Mouse (Mus musculus): ENCODE data around the gene Hs3st3b1.

Gene Hs3st3b1

DNA sequence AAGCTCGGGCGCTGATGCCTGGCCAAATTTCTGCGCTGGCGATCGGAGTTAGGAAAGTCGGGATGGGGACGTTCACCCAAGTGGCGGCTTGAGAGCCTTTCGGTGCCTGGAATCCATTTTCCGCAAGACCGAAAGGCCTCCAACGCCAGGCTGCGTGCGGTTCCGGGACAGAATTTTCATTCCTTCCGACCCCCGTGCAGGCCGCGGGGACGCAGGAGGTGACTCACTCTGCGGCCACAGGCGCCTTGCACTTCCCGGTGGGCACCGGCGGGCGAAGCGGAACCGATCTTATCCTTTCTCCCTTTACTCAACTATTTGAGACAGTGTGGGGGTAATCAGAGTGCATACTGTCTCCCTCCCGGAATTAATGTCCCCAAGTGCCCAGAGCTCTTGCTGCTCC, 1.3 kb upstream of the Hs3st3b1 start:
- DNase-seq (ENCODE audit: low spot score): no peak

DNA sequence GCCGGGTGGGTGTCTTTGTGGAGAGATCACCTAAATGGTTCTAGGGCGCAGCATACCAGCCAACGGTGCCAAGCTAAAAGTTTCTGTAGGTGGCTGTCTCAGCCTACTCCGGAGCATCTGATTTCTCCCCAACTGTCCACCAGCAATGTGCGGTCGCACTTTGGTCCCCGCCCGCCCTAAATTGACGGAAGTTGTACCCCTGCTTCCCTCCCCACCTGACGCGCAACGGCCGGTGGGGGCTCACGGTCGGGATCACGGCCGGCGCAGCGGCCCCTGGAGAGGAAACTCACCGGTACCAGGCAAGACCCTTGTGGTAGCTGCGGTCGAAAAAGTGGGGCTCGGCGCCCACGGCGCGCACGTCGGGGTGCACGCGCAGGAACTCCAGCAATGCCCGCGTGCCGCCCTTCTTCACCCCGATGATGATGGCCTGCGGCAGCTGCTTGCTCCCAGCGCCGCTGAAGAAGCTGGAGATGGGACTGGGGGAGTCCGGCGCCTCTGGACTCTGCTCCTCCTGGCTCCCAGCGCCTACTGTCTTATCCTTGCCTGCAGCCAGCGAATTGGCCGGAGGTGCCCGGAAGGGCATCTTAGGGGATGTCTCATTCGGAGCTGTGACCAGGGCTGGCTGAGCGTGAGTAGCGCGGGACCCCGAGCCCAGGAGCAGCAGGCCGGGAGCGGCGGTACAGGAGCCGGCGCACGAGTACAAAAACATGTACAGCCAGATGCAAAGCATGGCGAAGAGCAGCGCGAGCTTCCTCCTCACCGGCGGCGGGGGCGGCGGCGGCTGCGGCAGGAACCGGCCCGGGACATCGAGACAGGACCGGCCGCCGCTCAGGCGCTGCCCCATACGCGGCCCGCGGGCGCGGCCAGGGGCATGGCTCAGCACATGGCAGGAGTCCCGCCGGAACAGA, 792 bp downstream of the Hs3st3b1 start:
- DNase-seq (ENCODE audit: low spot score): peak; percentile 49

DNA sequence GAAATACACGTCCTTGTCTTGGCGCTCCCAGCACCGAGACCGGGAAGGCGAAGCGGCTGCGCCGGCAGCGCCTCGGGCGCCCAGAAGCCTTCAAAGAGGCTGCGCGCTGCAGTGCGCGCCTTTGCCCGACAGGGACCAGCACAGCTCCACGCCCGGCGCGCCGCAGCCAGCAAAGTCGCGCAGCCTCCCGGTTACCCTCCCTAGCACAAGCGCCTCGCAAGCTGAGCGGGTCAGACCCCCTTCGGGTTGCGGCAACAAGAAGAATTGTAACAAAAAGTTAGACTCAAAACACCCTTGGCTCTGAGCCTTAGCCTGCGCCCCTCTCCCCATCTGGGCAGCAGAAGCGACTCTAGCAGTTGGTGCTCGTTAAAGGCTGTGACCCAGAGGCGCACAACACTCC, 1.6 kb downstream of the Hs3st3b1 start:
- DNase-seq (ENCODE audit: low spot score): peak; percentile 89

DNA sequence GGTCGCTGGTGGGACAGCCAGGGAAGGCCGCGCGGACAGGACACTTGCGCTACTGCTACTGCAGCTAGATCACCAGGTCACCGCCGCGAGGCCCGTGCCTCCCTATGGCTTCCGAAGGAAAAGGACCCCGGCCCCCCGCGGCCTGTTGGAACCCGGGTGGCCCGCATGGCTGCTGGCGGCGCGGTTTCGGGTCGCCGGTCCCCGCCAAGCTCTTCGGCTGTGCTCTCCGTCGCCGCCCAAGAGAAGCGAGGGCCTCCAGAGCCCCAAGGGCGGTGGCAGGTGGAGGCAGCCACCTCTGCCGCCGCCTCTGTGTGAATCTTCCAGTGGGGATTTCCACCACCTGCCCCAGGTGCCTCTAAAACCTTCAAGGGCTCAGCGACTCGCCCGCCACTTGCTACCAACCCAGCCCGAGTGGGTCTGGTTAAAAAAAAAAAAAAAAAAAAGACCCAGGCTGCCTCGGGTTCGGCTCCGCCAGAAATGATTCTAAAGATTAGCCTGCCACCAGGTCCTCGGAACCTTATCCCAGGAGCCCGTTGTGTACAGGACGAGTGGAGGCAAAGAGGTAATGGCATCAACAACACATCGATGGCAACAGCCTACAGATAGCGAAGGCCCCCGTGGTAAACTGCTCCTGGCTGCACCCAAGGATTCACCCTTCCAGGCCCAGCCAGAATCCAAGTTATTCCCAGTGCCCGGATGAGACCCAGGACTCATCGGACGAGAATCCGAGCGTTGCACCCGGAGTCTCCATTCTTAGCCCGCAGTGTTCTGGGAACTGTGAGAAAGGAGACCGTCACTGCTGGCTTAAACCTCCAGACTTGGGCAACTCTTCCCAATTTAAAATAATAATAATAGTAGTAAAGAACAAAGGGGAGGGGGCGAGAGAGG, 2.6 kb downstream of the Hs3st3b1 start:
- DNase-seq (ENCODE audit: low spot score): peak; percentile 68

DNA sequence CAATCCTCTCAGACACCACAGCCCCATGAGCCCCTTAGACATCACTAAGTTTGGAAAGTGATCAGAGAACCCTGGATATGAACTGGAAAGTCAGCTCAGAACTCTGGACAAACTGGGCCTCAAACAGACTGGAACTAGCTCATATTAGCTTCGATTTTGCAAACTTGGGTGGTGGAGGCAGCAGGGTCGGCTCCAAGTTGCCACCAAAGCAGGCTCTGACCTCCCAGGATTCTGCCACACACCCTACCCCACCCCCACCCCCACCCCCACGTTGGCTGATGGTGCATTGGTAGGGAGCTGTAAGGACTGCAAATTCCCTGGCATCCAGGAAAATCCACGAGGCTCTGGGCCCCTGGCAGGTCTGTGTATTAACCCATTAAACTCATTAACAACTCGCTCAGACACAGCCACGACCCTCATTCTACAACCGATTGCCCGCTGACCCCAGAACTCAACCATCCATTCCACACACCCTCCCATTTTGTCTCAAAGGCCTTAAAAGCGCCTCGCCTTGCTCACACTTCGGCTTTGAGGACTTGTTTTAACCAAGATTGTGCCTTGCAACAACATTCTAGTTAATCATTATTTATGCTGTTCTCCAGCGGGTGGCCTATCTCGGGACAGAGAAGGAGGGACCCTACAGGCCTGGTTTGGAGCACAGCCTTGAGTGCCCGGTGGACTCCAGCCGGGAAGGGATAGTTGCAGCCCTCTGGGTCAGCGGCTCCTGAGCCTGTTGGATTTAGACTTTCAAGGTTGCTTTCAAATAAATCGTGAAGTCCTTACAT, 3.6 kb downstream of the Hs3st3b1 start:
- peak; percentile 64 for DNase-seq (ENCODE audit: low spot score)

DNA sequence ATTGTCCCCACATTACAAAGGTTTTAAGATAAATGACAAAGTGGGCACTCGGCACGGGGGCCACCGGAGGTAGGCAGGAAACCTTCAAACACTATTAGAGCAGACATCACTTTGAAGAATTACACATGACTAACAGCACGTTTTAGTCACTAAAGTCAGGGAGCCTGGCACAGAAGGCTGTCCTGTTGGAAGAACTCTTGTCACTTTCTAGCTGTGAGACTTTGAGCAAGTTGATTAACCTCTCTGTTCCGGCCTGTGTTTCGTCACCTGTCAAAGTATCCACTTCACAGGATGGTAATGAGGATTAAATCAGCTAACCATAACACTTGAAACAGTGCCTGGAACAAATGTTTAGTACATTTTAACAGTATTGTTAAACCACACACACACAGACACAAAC, 4.5 kb downstream of the Hs3st3b1 start:
- peak; percentile 51 for DNase-seq (ENCODE audit: low spot score)

DNA sequence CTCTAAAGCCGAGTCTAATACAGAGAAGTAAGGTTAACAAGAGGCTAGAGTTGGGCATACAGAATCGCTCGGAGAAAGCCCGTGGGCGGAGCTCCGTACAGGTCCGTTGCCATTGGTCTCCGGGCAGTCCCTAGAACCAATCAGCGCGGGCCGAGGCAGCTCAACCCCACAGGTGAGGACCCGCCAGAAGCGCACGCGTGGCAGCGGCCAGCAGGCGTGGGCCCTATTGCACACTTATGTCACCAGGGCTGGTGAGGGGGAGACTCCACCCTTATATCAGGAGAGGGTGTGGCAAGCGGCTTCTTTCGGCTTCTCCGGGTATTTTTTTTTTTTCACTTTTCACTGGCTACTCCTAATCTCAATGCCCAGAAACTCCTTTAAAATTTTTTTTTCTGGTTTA, 7.7 kb downstream of the Hs3st3b1 start:
- peak; percentile 87 for DNase-seq (ENCODE audit: low spot score)

DNA sequence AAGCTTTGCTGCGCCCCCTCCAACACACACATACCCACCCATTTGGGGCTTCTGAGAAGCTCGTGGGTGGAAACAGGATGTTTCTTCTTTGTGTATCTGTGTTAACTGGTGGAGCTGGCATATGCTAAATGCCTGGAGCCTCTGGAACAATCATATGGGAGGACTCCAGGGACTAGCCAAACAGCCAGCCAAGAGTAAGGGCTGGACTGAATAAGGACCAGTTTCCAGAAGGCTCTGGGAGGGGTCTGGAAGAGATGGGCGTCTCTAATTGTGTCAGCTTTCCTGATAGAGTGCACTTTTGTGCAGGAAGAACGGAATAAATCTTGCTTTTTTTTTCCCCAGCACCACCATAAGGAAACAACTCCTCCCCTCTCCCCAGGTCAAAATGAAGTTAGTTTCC, 8.2 kb downstream of the Hs3st3b1 start:
- no peak for DNase-seq (ENCODE audit: low spot score)

DNA sequence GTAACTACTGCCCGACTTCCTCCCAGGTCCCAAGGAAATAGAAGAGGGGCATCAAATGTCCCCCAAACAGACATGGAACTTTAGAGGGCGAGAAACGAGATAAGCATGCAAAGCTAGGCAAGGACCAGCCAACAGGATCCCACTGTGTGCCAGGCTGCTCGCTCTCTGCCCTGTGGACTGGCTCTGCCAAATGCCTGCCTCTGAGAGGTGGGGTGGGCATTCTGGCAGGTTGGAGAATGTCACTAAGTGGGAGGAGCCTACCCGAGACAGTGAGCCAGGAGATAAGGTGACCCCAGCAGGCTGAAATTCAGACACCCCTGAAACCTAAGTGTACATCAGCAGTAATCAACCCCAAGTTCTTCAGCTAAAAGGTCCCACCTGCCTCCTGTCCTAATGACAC, 11.1 kb downstream of the Hs3st3b1 start:
- DNase-seq (ENCODE audit: low spot score): no peak

DNA sequence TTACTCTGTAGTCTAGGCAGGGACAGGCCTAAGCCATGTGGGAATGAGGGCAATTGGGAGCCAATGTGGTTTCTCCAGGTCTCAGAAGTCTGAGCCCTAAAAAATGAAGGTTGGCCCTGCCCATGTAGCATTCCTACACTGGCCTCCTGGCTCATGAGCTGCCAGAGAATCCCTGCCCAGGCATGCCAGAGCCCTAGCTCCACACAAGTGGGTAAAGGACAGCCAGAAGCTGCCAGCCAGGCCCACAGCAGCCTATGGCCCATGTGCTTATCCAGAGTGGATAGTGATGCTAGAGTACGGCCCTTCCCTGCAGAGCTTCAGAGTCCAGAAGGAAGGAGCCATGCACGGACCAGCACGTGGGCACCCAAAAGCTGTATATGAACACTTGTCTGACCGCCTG, 12.1 kb downstream of the Hs3st3b1 start:
- DNase-seq (ENCODE audit: low spot score): no peak

DNA sequence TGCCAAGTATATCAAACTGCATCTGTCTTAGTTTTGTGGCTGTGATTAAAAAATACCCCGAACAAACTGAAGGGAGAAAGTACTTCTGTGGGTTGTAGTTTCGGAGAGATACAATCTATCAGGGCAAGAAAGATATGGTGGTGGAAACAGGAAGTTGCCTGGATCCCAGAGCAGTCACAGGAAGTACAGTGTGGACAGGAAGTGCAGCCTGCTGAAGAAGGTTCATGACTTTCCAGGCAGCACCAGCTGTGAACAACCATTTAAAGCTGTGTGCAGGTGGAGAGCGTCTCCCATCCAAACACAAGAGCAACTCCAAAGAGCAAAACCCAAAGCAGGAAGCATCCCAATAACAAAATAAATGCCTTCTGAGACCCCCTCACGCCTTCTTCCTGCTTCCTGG, 13.6 kb downstream of the Hs3st3b1 start:
- DNase-seq (ENCODE audit: low spot score): no peak

DNA sequence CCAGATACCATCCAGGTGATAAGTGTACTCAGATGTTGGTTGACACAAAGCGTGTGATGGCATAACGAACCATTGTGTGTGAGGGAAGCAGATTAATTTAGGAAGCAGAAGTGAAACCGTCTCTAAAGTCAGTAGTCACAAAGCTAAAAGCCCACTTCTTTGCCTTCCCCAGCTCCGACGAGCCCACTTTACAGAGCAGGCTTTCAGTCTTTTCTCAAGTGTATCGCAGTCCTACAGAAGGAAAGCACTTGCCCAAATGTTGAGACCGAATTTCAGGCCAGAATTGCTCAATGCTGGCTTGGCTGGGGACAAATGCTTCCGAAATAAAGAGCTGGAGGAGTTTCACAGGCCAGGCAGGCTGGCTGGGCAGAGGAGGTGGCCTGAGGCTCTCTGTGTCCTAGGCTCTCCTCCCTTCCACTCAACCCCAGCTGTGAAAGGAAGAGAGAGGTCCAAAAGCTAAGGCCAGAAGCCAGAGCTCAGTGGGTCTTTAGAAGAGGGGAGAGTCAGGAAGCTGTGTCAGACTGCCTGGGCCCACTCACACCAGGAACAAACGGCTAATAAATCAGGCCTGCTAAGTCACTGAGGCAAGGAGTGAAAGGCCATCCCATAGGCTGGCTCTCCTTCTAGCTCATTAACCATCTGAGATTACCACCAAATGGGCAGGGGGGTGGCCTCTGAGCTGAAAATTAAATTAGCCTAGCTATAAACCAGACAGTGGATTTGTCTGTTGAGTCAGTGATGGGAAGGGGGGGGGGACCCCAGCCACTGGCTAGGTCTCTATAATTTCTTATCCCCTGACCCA, 15.3 kb downstream of the Hs3st3b1 start:
- peak; percentile 55 for DNase-seq (ENCODE audit: low spot score)

DNA sequence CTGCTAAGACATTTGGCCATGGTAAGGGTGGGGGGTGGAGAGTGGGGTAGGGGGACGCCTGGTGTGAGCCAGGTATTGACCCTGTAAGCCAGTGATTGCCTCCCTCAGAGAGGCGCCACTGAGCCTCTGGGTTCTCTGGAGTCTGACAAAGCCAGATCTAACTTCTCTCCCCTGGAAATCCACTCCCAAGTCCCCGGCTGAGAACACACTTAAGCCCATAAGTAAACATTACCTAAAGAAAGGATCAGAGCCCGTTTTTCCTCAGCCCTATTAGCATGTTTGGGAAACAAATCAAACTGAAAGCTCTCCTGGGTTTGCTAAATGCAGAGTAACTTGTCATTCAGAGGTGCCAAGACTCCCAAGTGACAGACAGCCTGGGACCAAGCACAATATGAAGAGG, 17.3 kb downstream of the Hs3st3b1 start:
- no peak for DNase-seq (ENCODE audit: low spot score)

DNA sequence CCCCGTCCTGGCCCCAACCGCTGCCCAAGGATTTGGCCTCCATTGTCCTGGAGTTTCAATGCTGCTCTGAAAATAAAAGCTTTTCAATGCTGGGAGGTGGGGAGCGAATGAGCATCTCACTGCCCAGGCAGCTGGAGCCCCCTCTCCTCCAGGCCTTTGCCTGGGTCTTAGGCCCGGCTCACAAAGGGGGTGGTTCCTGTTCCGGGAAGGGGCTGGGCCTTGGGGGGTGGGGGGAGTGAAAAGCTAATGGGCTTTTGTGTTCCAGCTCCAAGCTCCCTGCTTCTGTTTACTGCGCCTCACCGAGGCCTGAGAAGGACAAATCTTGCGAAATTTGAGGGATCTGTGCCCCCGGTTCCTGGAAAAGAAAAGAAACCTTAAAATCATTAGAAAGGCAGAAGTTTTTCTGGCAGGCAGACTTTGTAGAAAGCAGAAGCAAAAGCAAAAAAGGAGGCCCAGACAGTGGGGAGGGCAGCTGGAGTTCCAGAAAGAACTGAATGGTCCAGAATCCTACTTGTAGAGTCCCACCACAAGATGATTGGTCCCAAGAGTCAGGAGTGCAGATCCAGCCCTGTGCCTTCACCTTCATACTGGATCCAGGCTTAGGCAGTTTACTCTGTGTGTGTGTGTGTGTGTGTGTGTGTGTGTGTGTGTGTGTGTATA, 23.5 kb downstream of the Hs3st3b1 start:
- DNase-seq (ENCODE audit: low spot score): peak; percentile 84

DNA sequence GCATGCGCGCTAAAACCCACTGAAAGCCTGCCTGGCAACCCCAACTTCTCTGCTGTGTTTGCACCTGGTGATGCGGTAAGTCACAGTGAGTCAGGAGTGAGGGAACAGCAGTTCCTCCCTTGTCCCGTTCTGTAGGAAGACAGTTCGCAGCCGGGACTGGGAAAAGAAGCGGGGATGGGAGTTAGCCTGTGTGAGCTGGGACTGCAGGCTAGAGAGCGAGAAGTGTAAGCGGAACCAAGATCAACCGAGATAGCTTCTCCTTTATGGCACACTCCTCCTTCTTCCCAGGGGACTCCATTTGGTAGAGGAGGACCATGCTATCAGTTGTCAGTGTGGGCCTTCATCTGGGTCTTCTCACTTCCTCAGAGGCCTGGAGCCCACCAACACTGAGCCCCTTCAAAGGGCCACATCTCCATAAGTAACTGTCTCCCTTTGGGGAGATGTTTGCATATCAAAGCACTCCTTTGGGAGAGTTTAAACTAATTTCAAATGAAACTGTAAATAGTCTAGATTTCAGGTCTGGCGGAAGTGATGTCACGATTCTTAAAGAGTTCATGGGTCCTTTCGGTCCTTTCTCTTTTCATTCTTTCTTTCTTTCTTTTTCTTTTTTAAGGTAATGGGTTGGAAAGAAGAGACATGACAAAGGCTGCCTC, 24.1 kb downstream of the Hs3st3b1 start:
- DNase-seq (ENCODE audit: low spot score): no peak

DNA sequence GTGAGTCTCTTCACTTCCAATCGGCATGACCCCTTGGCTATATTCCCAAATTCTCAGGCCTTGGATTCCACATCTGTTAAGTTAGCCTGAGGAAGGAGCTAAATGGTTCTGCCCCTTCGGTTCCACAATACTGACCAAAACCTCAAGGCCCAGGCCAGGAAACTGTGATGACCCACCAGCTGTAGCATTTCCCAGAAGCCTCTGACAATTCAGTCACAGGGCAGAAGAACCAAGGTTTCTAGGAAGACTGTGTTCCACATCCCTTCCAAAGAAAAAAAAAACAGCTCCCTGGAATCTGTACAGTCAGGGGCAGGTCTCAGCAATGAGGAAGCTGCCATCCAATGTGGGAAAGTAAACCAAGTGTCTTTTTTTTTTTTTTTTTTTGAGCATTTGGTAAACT, 25.1 kb downstream of the Hs3st3b1 start:
- no peak for DNase-seq (ENCODE audit: low spot score)

DNA sequence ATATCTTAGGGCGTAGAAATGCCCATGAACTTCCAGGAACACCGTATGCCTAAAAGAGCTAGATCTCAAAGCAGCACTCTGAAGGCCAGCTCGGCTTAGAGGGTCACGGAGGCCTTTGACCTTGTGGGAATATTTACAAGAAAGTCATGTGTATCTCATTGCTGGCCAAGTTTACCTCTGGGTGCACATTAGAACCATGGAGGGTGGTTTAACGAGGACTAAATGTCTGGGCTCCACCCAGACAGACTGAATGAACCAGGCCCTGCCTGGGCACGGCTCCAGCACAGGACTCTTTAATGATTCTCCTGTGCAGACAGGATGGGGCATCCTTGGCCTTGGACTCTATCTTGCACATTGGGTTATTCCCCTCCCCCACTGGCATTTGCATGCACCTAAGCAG, 27.9 kb downstream of the Hs3st3b1 start:
- DNase-seq (ENCODE audit: low spot score): no peak

DNA sequence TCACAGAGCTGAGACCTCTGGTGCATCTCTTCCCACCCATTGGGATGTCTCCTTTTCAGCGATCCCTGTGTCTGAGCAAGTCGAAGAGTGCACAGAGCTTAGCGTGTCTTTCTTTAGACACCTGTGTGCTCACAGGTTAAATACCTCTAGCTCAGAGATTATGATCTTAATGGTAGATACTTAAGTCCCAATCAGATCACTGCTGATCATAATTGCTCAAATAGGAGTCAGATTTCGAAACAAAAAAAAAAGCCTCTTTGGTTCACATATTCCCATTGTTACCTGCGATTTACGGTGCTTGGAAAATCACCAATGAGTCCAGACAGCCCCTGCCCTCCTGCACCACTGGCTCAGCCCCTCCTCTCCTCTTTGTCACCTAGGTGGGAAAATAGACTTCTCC, 28.5 kb downstream of the Hs3st3b1 start:
- no peak for DNase-seq (ENCODE audit: low spot score)

DNA sequence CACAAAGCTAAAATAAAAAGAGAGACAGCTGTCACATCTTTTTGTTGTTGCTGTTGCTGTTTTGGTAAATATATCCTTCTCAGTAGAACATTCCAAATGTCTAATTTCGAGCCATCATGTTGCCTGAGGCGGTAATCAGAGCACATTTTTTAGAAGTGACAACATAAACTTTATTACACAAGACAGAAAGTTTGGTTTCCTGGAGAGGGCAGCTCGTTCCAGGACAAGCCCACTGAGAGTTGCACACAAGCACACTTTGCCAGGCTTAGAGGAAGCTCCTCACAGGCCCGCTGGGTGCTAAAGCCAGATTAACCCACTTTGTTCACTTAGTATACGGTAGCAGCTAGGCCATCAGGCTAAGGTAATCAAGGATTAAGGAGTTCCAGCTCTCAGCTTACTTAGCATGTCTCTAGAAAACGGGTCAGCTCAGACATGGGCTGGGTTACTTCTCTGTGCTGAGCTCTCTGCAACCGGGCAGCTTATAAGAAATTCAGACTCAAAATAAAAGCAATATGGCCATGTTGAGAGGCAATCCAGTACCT, 30.5 kb downstream of the Hs3st3b1 start:
- no peak for DNase-seq (ENCODE audit: low spot score)

DNA sequence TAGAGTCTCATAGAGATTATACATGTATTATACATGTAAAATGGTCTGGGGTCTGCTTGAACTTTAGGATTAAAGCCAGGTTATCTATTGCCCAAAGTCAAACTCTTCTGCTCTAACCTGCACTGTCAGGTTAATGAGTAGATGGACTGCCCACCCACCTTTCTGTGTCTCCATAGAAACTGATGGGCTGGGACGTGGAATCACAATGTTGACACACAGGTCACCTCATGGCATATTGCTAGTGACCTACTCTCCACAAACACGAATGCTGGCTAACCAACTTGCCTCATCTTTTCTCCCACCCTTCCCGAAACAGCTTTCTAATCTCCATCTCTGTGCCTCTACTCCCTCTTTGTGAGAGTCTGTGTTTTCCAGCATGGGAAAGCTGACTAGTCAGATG, 38.7 kb downstream of the Hs3st3b1 start:
- no peak for DNase-seq (ENCODE audit: low spot score)
